Mouse (Mus musculus): ENCODE data around the gene Srd5a1.

Srd5a1 gene

GRCm38 (mm10) chr13:69562654-69563574, 48.3 kb downstream of the Srd5a1 start:
- TF ChIP-seq GATA4 (IDR thresholded peaks at IDR 0.05; ENCODE audit: insufficient replicate concordance, low read length) = no peak

- TF ChIP-seq GATA4 (IDR thresholded peaks at IDR 0.05; ENCODE audit: insufficient replicate concordance, low read length) = no peak
These were observed 49.2 kb downstream of the Srd5a1 start for GRCm38 (mm10) chr13:69562004-69562403.

- no peak for TF ChIP-seq GATA4 (IDR thresholded peaks at IDR 0.05; ENCODE audit: insufficient replicate concordance, low read length)
These were observed 51.8 kb downstream of the Srd5a1 start for GRCm38 (mm10) chr13:69559291-69559961.

DNA sequence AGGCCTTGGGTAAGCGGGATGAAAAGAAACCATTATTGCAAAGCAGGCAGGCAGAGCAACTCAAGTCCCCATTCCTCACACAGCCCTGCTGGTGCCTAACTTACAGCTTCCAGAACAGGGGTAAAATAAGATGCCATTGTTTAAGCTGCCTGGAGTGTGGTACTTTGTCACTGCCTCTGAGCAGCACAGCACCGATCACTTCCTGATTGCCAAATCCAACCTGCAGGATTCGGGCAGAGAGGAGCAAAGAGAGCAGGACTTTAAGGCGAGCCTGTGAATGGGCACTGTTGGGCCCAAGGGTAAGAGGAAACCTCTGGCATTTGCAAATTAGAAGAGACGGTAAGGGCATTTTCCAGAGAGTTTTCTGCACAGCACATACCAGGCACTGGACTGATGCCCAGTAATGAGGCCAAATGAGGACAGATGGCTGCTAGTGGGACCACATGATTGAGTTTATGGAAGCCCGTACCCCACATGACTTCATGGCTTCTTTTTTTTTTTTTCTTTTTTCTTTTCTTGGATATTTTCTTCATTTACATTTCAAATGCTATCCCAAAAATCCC, 53.1 kb downstream of the Srd5a1 start:
- TF ChIP-seq GATA4 (IDR thresholded peaks at IDR 0.05; ENCODE audit: insufficient replicate concordance, low read length) = no peak

- no peak for TF ChIP-seq GATA4 (IDR thresholded peaks at IDR 0.05; ENCODE audit: insufficient replicate concordance, low read length)
These were observed 54.5 kb downstream of the Srd5a1 start for GRCm38 (mm10) chr13:69556728-69557127.

DNA sequence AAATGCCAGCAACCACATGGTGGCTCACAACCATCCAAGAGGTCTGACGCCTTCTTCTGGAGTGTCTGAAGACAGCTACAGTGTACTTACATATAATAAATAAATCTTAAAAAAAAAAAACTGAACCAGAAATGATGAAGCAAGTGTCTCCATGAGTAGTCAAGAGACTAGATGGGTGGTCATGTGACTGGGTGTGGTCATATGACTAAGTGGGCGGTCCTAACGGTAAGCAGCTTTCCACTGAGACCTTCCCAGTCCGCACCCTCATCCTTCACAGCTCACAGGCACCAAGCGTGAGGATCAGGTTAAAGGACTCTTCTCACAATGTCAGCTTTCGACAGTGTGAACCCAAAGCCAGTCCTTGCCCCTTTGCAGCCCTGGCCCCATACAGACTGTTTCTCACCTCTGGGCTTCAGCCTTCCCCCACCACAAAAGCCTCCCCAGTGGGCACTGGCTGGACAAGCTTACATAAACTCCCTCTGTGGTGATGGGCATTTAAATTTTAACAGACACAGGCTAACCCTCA, 55.2 kb downstream of the Srd5a1 start:
- no peak for TF ChIP-seq GATA4 (IDR thresholded peaks at IDR 0.05; ENCODE audit: insufficient replicate concordance, low read length)

DNA sequence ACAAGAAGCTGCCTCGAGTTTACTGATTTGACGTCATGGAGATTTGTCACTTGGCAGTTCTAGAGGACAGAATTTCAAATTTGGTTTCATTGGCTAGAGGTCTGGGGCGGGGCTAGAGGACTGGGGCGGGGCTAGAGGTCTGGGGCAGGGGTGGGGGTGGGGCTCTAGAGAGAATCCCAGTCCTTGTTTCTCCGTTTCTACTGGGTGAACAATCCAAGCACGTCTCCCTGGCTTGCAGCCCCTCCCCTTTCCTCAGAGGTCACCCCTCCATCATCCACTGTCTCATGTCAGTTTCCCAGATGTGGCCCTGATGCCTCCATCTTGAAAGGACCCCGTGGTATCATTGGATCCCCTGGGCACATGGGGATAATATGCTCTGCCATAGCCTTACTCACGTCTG, 56.2 kb downstream of the Srd5a1 start:
- no peak for TF ChIP-seq GATA4 (IDR thresholded peaks at IDR 0.05; ENCODE audit: insufficient replicate concordance, low read length)

DNA sequence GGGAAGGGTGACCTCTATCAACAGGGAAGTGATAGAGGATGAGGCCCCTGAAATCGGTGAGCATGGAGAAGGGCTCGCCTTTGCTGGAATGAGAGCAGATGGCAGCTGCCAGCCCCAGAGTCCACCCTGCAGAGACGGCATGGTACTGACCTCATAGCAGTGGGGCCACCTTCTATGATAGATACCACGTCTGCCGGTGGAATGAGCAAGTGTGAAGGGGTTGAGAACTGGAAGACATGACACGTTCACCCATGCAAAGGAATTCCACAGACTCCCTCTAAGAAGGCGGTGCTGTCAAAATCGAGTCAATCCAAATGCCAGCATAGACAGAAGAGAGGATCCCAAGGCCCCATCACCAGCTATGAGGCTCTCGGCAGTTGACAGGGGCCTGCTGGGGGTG, 57.0 kb downstream of the Srd5a1 start:
- no peak for TF ChIP-seq GATA4 (IDR thresholded peaks at IDR 0.05; ENCODE audit: insufficient replicate concordance, low read length)

GRCm38 (mm10) chr13:69553024-69553423, 58.2 kb downstream of the Srd5a1 start:
- TF ChIP-seq GATA4 (IDR thresholded peaks at IDR 0.05; ENCODE audit: insufficient replicate concordance, low read length) = no peak

DNA sequence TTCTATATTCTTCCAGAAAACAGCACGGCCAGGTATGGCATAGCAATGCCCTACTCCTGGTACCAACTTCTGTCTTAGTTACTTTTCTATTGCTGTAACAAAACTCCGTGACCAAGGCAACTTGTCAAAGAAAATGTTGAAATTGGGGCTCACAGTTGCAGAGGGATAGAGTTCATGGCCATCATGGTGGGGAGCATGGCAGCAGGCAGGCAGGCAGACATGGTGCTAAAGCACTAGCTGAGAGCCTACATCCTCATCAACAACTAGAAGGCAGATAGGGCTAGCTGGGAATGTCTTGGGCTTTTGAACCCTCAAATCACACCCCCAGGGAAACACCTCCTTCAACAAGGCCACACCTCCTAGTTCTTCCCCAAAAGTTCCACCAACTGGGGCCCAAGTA, 60.4 kb downstream of the Srd5a1 start:
- no peak for TF ChIP-seq GATA4 (IDR thresholded peaks at IDR 0.05; ENCODE audit: insufficient replicate concordance, low read length)

- no peak for TF ChIP-seq GATA4 (IDR thresholded peaks at IDR 0.05; ENCODE audit: insufficient replicate concordance, low read length)
These were observed 61.3 kb downstream of the Srd5a1 start for GRCm38 (mm10) chr13:69549980-69550379.

GRCm38 (mm10) chr13:69547488-69548180, 63.6 kb downstream of the Srd5a1 start:
- TF ChIP-seq GATA4 (IDR thresholded peaks at IDR 0.05; ENCODE audit: insufficient replicate concordance, low read length) = no peak

GRCm38 (mm10) chr13:69545019-69545418, 66.2 kb downstream of the Srd5a1 start:
- TF ChIP-seq GATA4 (IDR thresholded peaks at IDR 0.05; ENCODE audit: insufficient replicate concordance, low read length) = no peak

- no peak for TF ChIP-seq GATA4 (IDR thresholded peaks at IDR 0.05; ENCODE audit: insufficient replicate concordance, low read length)
These were observed 67.6 kb downstream of the Srd5a1 start for GRCm38 (mm10) chr13:69543595-69543994.

All from liver, adult (tissue).